Mouse (Mus musculus) thymus, adult 2 months (tissue): ENCODE results near the gene Ttll8.

Experiments
- CTCF ChIP-seq: fragments of 200-500 bp; IDR thresholded peaks from 2 replicates; pipeline ENCODE4 v1.5.1; 2012; ENCODE audit warnings: mild to moderate bottlenecking, control low read depth, low read length, moderate library complexity, borderline replicate concordance; ENCODE audit not compliant: control insufficient read depth, poor library complexity, insufficient read depth; ENCODE audit errors: extremely low read depth
- POLR2A ChIP-seq: fragments of 200-500 bp; IDR thresholded peaks from 2 replicates; pipeline ENCODE4 v1.6.1; 2012; ENCODE audit warnings: mild to moderate bottlenecking, low read length, control low read depth, moderate library complexity; ENCODE audit not compliant: control insufficient read depth, poor library complexity, insufficient read depth; ENCODE audit errors: extremely low read depth

- TF ChIP-seq CTCF (no peak), POLR2A (no peak)
Measured at GRCm38 (mm10) chr15:88870418-88871185, 83.6 kb downstream of the Ttll8 start.
